Mouse (Mus musculus) erythroblast, embryonic 14.5 days (primary cell): ENCODE measurements around the gene Gnb1. TPM values are rescaled to one million over a fixed set of nuclear protein-coding genes. Genes with fewer than 3 reads are reported as not detected.
"Not testable (repeated sequence)": the region's sequence is repeated elsewhere in the genome, so short reads cannot be mapped to it uniquely, and the experiment has no call there.

Experiments
- H3K27me3 ChIP-seq: 2 replicates; pipeline ENCODE4 v1.6.1; 2012; ENCODE audit warnings: inconsistent platforms; ENCODE audit not compliant: control insufficient read depth
- H3K36me3 ChIP-seq: 2 replicates; pipeline ENCODE4 v1.6.1; 2012; ENCODE audit warnings: mild to moderate bottlenecking, inconsistent platforms; ENCODE audit not compliant: control insufficient read depth
- H3K4me1 ChIP-seq: 2 replicates; pipeline ENCODE4 v1.6.1; 2012; ENCODE audit warnings: inconsistent platforms; ENCODE audit not compliant: control insufficient read depth
- H3K4me3 ChIP-seq: replicated peaks from 2 replicates; pipeline ENCODE3; 2012; ENCODE audit warnings: moderate library complexity, mild to moderate bottlenecking, inconsistent platforms
- H3K9me3 ChIP-seq: 2 replicates; pipeline ENCODE4 v1.6.1; 2012; ENCODE audit warnings: low read length, inconsistent platforms, mixed read lengths; ENCODE audit not compliant: control insufficient read depth
- GATA1 ChIP-seq: IDR thresholded peaks from 2 replicates; pipeline ENCODE4 v1.6.1; 2012; ENCODE audit warnings: low read length, inconsistent platforms, mixed read lengths
- TAL1 ChIP-seq: IDR thresholded peaks from 3 replicates; pipeline ENCODE4 v1.6.1; 2012; ENCODE audit warnings: low read length, inconsistent platforms, mixed read lengths
- polyA plus RNA-seq: library from polyadenylated mRNA; stranded (reverse); fragments of >175 nt; gene quantifications from 2 replicates; pipeline ENCODE4 v1.2.3, GENCODE M21; 2012

The Gnb1 gene
- polyA plus RNA-seq, 1 experiment: 2.9 TPM

GRCm38 (mm10) chr4:155566555-155566954 is 75.4 kb downstream of the Gnb1 start:
- Histone ChIP-seq H3K4me1 (peaks cover 42% of the 10 kb centered on the region), H3K27me3 (no peaks in the 10 kb centered on the region), H3K4me3 (no peak overlapping the region), H3K36me3 (peaks cover 3% of the 10 kb centered on the region), H3K9me3 (no peaks in the 10 kb centered on the region)
- TF ChIP-seq TAL1: no peak
- TF ChIP-seq GATA1: no peak

GRCm38 (mm10) chr4:155568170-155568569 is 77.0 kb downstream of the Gnb1 start:
- TF ChIP-seq GATA1 (no peak), TAL1 (no peak)
- H3K4me3 ChIP-seq: no peak overlapping the region
- H3K9me3 ChIP-seq: no peaks in the 10 kb centered on the region
- peaks cover 3% of the 10 kb centered on the region for H3K36me3 ChIP-seq
- H3K4me1 ChIP-seq: peaks cover 29% of the 10 kb centered on the region
- H3K27me3 ChIP-seq: no peaks in the 10 kb centered on the region

- peaks cover 28% of the 10 kb centered on the region for H3K4me1 ChIP-seq
- H3K4me3 ChIP-seq: no peak overlapping the region
- no peak for TF ChIP-seq GATA1
- TF ChIP-seq TAL1: no peak
- no peaks in the 10 kb centered on the region for H3K9me3 ChIP-seq
- no peaks in the 10 kb centered on the region for H3K27me3 ChIP-seq
- H3K36me3 ChIP-seq: peaks cover 3% of the 10 kb centered on the region
Observed at GRCm38 (mm10) chr4:155568632-155569370, 77.6 kb downstream of the Gnb1 start.

- Histone ChIP-seq H3K36me3 (peaks cover 3% of the 10 kb centered on the region), H3K4me1 (peaks cover 19% of the 10 kb centered on the region), H3K9me3 (no peaks in the 10 kb centered on the region), H3K27me3 (no peaks in the 10 kb centered on the region), H3K4me3 (no peak overlapping the region)
- no peak for TF ChIP-seq GATA1
- no peak for TF ChIP-seq TAL1
Observed at GRCm38 (mm10) chr4:155569818-155570217, 78.7 kb downstream of the Gnb1 start.

GRCm38 (mm10) chr4:155570315-155570714 is 79.2 kb downstream of the Gnb1 start:
- not testable (repeated sequence) for H3K9me3 ChIP-seq, H3K27me3 ChIP-seq, H3K4me3 ChIP-seq, H3K36me3 ChIP-seq
- H3K4me1 ChIP-seq: peaks cover 17% of the 10 kb centered on the region

- no peak for TF ChIP-seq TAL1
- TF ChIP-seq GATA1: no peak
- H3K9me3 ChIP-seq: no peaks in the 10 kb centered on the region
- H3K36me3 ChIP-seq: no peaks in the 10 kb centered on the region; the same call in 1 of the 2 replicates
- peaks cover 9% of the 10 kb centered on the region for H3K4me1 ChIP-seq
- H3K27me3 ChIP-seq: no peaks in the 10 kb centered on the region
- no peak overlapping the region for H3K4me3 ChIP-seq
Observed at GRCm38 (mm10) chr4:155571442-155571841, 80.3 kb downstream of the Gnb1 start.

- peaks cover 9% of the 10 kb centered on the region for H3K4me1 ChIP-seq
- TF ChIP-seq TAL1 (no peak), GATA1 (no peak)
- no peaks in the 10 kb centered on the region for H3K9me3 ChIP-seq
- no peak overlapping the region for H3K4me3 ChIP-seq
- H3K36me3 ChIP-seq: peaks cover 15% of the 10 kb centered on the region
- no peaks in the 10 kb centered on the region for H3K27me3 ChIP-seq
Observed at GRCm38 (mm10) chr4:155573155-155573554, 82.0 kb downstream of the Gnb1 start.

- Histone ChIP-seq H3K4me3 (no peak overlapping the region), H3K36me3 (peaks cover 22% of the 10 kb centered on the region), H3K4me1 (peaks cover 14% of the 10 kb centered on the region), H3K27me3 (no peaks in the 10 kb centered on the region), H3K9me3 (no peaks in the 10 kb centered on the region)
- TF ChIP-seq GATA1 (no peak), TAL1 (no peak)
Observed at GRCm38 (mm10) chr4:155573876-155574275, 82.7 kb downstream of the Gnb1 start.

- Histone ChIP-seq H3K4me1 (peaks cover 16% of the 10 kb centered on the region), H3K9me3 (no peaks in the 10 kb centered on the region), H3K4me3 (no peak overlapping the region), H3K27me3 (no peaks in the 10 kb centered on the region), H3K36me3 (peaks cover 32% of the 10 kb centered on the region)
- TF ChIP-seq GATA1 (no peak), TAL1 (no peak)
Observed at GRCm38 (mm10) chr4:155574931-155575330, 83.8 kb downstream of the Gnb1 start.

- TF ChIP-seq GATA1 (no peak), TAL1 (no peak)
- H3K4me1 ChIP-seq: peaks cover 16% of the 10 kb centered on the region
- no peaks in the 10 kb centered on the region for H3K9me3 ChIP-seq
- no peak overlapping the region for H3K4me3 ChIP-seq
- no peaks in the 10 kb centered on the region for H3K27me3 ChIP-seq
- H3K36me3 ChIP-seq: peaks cover 35% of the 10 kb centered on the region
Observed at GRCm38 (mm10) chr4:155575521-155575920, 84.4 kb downstream of the Gnb1 start.
